Mouse (Mus musculus) forelimb bud, embryonic 11.5 days (tissue): Measurements from ENCODE around the gene Borcs6.
"Not testable (repeated sequence)": the region's sequence is repeated elsewhere in the genome, so short reads cannot be mapped to it uniquely, and the experiment has no call there.

ENCODE experiments used
- DNase-seq: peaks from one replicate; pipeline ENCODE4 v3.0.0-alpha.2; 2012; ENCODE audit warnings: low read depth, low spot score

Gene Borcs6

DNA sequence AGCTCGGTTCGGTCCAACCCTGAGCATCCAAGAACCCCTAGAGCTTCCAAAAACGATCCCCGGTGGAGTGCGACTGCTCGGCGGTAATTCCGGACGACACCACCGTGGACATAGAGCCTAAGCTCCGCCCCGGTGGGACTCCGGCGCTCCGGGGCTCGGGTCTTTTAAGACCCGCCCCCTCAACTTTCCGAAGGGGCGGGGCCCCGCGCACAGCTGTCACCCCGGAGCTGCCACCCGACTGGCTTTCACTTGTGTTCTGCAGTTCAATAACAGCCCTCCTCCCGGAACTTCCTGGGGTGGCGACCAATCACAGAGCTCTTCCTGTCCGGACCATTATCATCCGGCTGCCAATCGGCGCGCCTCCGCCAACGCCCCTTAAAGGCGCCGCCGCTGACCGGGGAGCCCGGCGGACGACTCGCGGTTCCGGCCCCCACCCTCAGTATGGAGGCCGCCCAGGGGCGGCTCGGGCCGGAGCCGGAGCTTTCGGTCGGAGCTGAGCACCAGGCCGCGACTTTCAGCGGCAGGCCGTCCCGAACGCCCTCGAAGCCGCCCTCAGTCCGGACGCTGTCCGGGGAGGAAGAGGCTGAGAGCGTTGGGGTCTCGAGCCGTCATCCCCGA lies at the start of gene Borcs6:
Borcs6 (plus strand) TSS at position 361 of the 618 bp plus-strand sequence.
- peak; percentile 97 for DNase-seq

DNA sequence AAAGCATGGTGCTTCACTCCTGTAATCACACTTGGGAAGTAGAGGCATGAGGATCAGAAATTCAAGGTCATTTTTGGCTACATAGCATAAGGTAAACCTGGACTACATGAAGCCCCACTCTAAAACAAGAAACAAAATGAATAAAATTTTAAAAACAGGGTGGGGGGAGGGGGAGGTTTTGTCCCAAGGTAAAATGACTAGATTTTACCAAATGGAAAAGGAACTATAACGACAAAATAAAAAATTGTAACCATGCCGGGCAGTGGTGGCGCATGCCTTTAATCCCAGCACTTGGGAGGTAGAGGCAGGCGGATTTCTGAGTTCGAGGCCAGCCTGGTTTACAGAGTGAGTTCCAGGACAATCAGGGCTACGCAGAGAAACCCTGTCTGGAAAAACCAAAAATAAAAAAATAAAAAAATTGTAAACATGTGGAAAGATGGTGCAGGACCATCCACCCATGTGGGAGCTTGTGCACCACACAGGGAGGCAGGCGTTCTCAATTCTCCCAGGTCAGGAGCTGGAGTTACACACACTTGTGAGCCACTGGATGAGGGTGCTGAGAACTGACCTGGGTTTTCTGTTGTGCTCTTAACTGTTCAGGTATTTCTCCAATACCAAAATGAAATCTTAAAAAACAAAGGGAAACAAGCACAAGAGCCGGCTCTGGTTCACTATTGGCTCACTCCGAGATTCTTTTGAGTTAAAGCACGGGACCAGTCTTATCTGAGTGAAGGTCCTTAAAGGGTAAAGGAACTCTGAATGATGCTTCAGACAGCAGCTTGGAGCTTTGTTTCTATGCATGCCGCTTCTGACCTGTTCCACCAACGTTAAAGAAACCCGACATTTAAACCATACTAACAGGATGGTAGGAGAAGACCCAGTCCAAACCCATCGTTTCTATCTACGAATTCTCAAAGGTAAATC lies 48.9 kb upstream of the Borcs6 start:
- DNase-seq = no peak

DNA sequence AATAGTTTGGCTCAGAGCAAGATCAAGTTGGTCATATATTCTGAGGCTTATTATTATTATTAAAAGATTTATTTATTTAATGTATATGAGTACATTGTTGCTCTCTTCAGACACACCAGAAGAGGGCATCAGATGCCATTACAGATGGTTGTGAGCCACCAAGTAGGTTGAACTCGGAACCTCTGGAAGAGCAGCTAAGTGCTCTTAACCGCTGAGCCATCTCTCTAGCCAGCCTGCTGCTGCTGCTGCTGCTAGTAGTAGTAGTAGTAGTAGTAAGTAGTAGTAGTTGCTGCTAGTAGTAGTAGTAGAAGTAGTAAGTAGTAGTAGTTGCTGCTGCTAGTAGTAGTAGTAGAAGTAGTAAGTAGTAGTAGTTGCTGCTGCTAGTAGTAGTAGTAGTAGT lies 48.1 kb upstream of the Borcs6 start:
- DNase-seq = not testable (repeated sequence)

DNA sequence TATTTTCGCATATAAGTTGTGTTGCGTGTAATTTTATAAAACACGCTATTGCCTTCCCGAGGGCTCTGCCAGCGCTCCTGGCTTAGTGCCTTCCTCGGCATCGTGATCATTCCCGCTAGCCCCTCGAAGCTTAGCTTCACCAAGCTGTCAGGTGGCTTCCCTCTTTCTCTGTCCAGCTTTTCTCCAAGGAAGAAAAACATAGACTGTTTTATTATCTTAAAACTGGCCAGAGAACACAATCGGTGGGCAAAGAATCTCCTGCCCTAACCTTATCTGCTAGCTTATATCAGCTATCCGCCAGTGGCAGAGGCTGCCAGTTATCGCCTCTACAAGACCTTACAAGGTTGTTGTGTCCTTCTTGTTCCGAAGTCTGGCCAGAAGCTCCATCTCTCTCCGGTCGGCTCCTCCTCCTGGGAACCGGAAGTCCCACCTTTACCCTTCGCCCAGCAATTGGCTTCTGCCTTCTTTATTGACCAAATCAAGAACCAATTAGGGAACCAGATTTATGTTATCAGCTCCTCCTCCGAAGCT lies 47.4 kb upstream of the Borcs6 start:
- DNase-seq = peak; percentile 86

DNA sequence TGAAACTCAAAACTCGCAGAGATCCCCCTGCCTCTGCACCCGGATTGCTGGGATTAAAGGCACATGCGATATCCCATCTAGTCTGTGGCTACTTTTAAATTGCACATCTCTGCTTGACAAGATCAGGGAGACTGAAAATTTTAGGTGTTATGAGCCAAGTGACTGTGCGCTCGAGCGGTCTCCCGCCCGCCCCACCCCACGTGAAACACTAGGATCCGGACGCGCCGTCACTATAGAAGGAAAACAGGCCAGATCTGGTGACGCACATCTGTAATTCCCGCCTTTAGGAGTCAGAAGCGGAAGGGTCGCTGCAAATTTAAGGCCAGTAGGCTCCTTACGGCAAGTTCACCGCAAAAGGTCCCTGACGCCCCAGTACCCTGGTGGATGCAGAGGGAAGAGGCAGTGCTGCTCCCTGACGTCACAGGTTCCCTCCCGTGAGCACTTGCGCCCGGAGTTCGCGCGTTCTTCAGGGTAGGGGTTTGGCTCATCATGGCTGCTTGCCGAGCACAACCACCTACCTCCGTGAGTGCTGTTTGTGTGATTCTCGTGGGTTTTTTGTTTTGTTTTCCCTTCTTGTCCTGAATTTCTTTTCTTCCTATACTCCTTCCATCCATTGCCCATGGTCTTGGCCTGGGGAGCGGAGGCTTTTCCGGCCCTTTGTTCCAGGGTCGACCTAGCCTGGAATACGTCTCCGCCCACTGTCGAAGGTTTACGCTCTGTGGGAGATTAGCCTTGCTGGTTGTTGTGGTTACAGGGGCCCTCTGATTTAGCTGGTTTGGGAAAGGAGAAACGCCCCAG lies 43.7 kb upstream of the Borcs6 start, which contains the start of gene Ctc1:
Ctc1 (plus strand) TSS at position 268 of the 798 bp plus-strand sequence.
- peak; percentile 96 for DNase-seq

DNA sequence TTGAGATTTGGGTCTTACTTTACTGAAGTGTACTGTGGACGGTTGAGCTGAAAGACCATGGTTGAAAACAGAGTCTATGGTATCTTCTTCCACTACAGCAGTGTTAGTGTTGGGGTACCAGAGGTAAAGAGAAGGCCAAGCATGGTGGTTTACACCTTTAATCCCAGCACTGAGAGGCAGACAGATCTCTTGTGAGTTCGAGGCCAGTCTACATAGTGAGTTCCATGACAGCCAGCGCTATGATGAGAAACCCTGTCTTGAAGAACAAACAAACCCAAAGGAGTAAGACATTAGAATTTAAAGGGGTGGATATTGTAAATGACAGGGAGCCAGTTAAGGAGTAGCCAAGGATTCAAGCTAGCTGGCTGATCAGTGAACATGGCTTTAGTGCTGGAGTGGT lies 42.8 kb upstream of the Borcs6 start:
- DNase-seq = no peak

DNA sequence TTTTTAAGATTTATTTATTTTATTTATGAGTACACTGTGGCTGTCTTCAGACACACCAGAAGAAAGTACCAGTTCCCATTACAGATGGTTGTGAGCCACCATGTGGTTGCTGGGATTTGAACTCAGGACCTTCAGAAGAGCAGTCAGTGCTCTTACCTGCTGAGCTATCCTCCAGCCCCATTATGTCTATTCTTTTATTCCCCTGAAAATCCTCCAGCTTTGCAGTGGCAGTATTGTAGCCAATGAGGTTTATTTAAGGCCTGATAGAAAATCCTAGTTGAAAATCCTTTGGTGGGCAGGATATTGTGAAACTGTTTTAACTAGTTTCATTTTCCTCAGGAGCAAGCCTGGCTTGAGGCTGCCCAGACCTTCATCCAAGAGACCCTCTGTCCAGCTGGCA lies 38.8 kb upstream of the Borcs6 start:
- DNase-seq = no peak

DNA sequence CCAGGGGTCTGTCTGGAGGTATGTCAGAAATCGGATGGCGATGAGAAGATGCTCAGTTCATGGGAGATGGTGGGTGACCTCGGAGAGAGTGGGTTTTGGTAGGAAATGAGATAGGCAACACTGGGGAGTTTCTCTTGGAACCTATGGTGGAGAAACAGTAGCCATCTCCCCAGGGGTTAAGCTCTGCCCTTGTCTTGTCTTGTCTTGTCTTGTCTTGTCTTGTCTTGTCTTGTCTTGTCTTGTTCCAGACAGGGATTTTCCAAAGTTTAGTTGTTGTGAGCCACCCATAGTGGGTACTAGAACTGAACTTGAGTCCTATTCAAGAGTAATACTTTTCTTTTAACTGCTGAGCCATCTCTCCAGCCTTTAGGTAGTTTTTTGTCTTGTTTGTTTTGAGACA lies 33.0 kb upstream of the Borcs6 start:
- no peak for DNase-seq

DNA sequence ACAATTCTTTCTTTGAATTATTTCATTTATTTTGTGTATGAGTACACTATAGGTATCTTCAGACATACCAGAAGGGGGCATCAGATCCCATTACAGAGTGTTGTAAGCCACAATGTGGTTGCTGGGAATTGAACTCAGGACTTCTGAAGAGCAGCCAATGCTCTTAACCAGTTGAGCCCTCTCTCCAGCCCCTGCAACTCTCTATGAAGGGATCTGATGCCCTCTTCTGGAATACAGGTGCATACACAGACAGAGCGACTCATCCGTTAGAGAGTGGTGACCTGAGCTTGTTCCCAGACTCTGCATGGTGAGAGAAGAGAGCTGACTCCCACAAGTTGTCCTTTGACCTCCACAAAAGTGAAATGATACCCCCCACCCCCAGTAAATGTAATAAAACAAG lies 30.7 kb upstream of the Borcs6 start:
- no peak for DNase-seq

DNA sequence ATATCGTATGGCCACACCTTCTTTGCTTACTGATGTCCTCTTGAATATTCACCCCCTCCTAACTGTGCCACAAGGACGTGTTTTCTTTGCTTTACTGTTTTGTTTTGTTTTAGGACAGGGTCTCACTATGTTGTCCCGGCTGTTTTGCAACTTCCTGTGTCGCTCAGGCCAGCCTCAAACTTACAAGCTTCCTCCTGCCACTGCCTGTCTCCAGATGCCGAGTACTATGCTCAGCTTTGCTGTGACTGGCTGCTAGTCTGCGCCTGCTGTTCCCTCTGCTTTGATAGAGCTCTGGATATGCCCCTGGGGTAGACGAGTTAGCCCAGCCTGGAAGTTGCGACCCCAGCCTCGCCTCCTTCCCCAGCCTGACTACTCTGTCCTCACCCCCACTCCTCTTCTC lies 26.0 kb upstream of the Borcs6 start:
- no peak for DNase-seq

DNA sequence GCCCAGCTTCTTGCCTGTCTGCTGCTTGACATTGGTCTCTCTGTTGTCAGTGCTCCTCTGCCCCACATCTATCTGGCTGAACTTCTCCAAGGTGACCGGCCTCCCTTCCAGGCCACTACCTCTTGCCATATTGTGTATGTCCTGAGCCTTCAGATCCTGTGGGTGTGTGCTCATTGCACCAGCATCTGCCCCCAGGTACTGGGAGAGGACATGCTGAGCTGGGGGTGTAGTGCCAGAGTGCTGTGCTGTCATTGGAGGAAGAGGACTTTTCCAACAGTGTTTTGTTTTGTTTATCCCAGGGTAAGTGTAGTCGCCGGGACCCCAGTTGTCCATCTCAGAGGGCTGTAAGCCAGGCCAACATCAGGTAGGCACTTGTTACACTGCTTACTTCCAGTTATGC lies 24.9 kb upstream of the Borcs6 start:
- DNase-seq = no peak

DNA sequence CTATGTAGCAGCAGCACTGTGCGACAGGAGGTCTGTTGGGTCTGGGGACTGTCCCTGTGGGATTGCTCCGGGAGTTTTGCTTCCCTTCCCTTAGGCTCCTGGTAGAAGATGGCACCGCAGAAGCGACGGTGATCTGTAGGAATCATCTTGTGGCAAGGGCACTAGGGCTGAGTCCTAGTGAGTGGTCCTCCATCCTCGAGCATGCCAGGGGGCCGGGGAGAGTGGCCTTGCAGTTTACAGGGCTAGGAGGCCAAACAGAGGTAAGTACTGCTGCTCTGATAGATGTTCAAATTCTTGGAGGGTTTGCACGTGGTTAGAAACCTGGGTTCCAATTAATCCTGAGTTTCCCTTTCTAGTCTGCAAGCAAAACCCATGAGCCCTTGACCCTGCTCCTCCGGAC lies 24.1 kb upstream of the Borcs6 start:
- no peak for DNase-seq

DNA sequence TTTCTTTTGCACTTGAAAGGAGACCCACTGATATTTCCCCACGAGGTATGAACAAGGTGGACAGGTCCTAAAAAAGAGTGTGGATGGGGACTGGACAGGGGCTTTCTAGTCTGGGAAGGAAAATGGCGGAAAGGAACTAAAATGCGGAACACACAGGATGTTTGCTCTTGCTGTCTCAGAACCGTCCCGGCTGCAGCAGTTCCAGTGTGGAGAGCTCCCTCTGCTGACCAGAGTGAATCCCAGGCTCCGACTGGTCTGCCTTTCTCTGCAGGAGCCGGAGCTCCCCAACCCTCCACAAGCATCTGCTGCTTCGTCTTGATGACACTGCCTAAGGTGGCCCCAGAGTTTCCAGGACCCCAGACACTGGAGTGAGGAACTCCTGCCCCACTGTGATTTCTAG lies 23.7 kb upstream of the Borcs6 start:
- peak; percentile 83 for DNase-seq

DNA sequence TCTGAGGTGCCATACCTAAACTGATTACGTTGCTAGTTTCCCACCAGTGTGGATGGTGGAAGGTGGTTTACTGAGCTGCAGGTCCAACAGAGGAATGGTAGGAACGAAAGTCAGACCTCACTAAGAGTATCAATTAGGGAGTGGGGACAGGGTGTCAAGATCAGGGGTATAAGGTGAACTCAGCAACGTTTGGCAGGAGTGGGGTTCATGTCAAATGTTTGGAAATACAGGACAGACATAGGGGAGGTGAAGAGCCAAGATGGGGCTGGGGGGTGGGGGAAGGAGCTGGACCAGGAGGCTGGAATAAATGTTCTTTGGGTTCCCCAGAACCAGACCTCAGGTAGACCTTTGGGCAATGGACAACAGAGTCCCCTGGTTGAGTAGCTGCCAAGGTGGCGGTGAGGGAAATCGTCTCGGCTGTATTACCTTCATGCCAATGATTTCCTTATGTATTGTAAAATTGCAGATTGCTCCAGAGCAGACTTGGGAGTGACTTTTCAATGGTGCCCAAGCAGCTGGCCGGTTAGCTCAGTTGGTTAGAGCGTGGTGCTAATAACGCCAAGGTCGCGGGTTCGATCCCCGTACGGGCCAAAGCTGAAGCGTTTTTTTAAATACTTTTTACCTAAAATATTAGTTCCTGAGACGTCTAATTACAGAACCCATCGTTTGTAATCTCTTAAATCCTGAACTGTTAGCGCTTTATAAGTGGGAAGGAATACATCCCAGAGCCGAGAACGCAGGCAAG lies 22.9 kb upstream of the Borcs6 start:
- DNase-seq = peak; percentile 91

DNA sequence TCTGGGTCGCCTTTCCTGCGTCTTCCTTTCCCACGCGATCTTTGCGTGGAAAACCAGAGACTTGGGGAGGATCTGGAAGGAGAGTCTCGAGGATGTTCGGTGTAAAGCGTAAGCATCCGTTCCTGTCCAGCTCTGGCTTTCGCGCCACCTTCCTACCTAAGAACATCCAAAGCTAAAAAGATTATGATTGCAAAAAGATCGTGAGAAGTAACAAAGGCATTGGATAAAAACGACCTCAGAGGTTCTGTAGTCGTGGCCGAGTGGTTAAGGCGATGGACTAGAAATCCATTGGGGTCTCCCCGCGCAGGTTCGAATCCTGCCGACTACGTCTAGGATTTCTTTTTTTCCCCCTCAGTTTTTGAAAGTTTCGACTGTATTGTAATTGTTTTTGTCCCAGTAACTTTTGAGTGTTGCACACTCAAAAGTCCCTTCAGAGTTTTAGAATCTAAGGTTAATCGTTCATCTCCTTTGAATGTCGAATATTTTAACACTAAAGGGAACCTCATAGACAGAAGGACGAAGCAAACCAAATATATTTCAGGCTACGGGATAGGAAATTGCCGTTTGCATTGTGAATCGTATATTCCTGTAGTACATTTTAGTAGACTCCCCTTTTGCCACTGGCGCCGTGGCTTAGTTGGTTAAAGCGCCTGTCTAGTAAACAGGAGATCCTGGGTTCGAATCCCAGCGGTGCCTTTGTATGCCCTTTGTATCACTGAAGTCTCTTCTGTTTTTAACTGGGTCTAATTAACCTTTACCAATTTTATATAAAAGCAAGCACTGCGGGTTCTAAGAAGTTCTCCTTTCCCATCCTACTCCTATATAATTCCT lies 22.1 kb upstream of the Borcs6 start:
- peak; percentile 93 for DNase-seq

DNA sequence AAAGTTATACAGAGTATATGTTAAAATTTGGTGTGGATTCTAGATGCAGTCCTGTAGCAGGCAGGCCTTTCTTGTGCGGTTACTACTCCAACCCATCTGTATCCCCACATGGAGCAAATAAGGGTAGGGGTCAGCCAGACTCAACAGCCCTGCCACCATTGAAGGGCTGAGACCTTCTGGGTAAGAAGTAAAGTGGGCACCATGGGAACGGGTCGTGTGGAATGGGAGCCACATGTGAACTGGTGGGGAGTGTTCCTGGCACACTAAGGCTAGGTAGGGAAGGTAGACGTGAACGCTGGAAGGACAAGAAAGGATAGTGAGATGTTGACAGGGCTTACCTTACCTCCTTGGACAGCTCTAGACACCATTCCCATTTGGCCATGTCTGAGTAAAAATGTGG lies 21.3 kb upstream of the Borcs6 start:
- DNase-seq = no peak

DNA sequence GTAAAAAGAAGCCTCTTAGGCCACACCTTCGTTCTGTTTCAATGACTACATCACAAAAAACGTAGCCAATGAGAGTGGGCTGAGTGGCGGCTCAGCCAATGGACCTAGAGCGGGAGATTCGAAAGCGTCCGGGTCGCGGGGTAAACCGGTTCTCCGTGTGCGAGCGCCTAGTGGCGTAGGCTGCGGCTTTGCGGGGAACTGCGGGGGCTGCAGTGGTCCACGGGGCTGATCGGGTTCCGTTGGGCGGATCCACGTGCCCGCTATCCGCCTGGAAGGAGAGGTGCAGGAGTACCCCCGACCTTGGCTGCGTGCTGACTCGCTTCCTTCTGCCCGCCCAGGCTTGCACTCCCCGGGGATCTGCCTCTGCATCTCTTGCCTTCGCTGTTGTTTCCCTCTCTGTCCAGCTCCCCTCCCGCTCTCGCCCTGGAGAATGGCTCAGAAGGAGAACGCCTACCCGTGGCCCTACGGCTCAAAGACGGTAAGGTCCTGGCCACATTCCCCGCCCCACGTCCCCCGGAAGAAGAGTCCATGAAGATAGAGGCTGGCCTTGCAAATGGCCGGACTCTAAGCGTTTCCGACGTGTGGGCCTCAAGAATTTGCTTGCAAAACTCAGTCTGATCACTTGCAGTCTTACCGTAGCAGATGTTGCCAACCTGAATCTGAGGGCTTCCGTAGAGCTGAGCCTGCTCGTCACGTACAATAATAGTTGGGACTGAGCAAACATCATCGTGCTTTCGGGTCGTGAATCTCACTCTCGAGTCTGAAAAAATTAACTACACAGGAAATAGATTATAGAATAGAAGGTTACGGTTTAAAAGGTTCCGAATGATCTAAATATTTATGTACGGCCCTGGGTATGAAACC lies 13.8 kb upstream of the Borcs6 start, which contains the start of gene Aurkb:
Aurkb (plus strand) TSS at position 117 of the 864 bp plus-strand sequence.
- DNase-seq = peak; percentile 91

DNA sequence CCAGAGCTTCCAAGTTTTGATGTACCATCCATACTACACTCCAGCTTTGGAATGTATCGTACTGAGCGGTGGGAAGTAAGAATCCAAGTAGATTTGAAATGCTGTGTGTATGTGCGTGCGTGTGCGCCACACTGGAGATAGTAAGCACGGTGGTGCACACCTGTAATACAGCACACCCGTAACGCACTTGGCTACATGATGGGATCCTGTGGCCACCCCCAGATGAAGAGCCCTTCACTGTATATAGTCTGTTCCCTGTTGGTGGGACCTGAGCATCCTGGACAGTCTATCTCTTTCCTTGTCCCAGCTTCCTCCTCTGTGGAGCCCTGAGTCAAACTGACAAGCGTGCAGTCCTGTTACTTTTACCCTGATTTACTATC lies 13.1 kb upstream of the Borcs6 start:
- DNase-seq = no peak

DNA sequence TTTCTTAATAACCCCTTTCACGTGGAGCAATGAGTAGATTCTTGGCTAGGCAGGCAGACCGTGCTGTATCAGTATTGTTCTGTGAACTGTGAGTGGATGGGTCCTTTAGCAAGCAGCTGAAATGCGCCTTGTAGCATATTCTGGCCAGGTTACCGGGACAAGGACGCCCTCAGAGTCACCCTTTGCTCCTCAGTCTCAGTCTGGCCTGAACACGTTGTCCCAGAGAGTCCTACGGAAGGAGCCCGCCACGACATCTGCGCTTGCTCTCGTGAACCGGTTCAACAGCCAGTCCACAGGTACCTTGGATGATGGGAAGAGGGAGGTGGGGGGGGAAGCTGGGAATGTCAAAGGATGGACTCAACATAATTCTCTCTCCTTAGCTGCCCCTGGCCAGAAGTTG lies 11.9 kb upstream of the Borcs6 start:
- no peak for DNase-seq
